Mouse (Mus musculus): ENCODE measurements at regions not wholly inside any gene's neighbourhood (a gene's known extent, or its start where the extent isn't known, plus 50 kb on each side); places are given as distances from the start of the nearest gene placed in this dataset.

DNA sequence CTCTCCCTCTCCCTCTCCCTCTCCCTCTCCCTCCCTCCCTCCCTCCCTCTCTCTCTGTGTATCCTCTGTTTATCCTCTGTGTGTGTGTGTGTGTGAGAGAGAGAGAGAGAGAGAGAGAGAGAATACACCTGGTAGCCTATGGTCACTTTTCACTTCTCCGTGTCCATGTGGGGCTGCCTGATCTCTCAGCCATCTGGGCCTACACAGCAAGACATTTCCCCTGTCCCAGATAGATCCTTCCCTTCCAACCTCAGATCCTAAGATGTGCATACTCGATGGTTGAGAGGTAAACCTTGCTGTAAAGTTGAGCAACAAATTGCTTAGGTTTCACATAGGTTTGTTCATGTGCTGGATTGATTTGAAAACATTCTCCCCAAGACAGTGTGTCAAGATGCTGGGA, 119.5 kb upstream of the 1700016C15Rik start:
- DNase-seq (ENCODE audit: extremely low spot score in 1 of 2, low spot score in 1 of 2) = no peak

DNA sequence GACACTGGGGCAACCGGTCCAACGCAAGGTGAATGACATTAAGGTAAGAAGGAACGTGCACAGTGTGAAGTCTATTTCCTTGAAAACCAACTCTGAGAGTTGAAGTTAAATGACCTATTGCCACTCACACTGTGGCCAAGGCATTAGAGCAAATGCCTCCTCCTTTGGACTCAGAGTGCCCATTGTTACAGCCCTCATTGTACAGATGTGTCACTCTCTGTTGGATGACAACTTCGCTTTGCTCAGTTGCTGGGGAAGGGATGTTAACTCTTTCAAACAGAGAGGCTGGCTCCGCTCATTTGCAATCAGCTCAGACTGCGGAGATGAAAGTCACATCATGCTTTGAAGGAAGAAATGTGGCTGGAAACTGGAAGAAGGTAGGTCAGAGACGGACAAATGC, 117.1 kb upstream of the 1700016C15Rik start:
- DNase-seq (ENCODE audit: extremely low spot score in 1 of 2, low spot score in 1 of 2) = no peak

DNA sequence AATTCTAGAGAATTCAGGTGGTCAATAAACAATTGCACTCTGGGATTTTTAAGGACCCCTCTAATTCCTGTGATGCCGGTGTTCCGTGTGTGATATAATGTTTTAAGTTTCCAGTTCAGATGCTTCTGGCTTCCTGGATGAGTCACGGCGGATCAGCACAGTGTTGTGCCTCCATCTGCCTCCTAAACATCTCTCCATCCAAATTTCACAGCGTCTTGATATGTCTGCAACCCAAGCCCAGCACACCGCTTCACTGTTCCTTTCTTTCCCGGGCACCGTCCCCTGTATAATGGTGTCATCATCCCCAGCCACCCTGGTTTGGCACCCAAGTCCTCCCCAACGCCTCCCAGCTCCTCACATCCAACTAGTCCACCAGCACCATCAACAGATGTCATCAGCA, 114.0 kb upstream of the 1700016C15Rik start:
- DNase-seq (ENCODE audit: extremely low spot score in 1 of 2, low spot score in 1 of 2) = no peak

- no peak for DNase-seq (ENCODE audit: extremely low spot score in 1 of 2, low spot score in 1 of 2)
These were observed 113.0 kb upstream of the 1700016C15Rik start for GRCm38 (mm10) chr1:177616335-177617239.

GRCm38 (mm10) chr1:177620501-177621099, 109.0 kb upstream of the 1700016C15Rik start:
- DNase-seq (ENCODE audit: extremely low spot score in 1 of 2, low spot score in 1 of 2) = no peak

DNA sequence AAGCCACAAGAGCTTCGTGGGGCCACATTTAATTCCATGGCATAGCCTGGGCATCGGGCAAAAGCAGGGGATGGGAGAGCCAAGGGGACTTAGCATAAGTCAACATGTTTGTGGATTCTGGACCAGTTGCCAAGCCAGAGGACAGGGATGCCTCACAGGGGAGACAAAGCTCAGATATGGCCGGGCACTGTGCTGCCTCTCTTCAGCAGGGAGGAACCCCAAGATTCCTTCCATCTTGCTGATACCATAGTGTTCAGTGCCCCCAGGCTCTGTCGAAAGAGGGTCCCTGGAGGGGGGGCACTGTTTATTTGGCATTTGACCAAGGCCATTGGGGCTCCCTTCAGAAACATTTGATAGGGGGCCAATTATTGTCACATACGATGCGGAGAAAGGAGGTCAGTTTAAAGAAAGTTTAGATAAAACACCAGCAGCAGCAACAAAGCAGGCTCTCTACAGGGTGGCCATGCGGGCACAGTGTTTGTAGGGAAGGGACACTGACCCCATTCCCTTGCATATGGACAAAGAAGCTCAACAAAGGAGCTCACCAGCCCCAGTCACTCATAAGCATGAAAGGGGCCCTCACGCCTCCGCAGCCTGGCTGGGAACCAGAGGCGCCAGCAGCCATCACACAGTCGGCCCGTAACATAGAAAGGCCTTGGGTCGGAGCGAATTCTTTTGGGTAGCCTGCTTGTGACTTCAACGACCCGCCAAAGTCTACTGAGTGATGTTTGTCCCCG, 107.6 kb upstream of the 1700016C15Rik start:
- no peak for DNase-seq (ENCODE audit: extremely low spot score in 1 of 2, low spot score in 1 of 2)

GRCm38 (mm10) chr1:177623304-177623726, 106.3 kb upstream of the 1700016C15Rik start:
- DNase-seq (ENCODE audit: extremely low spot score in 1 of 2, low spot score in 1 of 2) = no peak

DNA sequence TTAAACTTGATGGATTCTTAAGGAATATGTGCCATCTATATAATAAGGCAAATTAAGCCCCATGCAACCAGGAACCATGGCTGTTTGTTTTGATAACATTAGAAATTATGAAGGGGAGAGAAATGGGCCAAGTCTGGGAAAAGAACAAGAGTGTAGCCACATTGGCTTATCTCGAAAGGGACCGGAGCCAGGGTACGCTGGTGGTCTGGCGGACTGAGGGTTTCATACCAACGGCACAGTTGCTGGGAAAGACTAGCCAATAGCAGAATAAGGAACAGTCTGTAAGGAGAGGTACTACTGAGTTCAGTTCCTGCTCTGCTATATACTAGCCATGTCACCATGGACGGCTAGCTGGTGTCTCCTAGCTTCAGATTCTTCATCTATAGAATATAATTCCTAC, 105.9 kb upstream of the 1700016C15Rik start:
- DNase-seq (ENCODE audit: extremely low spot score in 1 of 2, low spot score in 1 of 2) = no peak

DNA sequence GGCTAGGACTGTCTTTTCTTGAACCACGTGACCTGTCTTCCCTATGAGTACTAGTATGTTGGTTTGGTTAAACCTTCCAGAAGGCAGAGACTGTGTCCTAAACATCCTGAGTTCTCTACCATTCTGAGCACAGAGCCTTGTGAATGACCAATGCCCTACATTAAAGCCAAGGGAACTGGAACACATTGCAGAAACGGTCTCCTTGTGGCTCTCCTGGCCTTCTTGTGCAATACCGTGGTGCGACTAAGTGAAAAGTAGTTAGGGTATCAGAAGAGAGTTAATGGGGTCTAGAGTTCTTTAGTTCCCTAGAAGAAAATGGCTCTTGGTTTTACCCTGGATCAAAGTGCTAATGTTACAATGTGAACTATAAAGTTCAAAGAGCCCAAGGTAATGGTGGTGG, 101.8 kb upstream of the 1700016C15Rik start:
- no peak for DNase-seq (ENCODE audit: extremely low spot score in 1 of 2, low spot score in 1 of 2)

DNA sequence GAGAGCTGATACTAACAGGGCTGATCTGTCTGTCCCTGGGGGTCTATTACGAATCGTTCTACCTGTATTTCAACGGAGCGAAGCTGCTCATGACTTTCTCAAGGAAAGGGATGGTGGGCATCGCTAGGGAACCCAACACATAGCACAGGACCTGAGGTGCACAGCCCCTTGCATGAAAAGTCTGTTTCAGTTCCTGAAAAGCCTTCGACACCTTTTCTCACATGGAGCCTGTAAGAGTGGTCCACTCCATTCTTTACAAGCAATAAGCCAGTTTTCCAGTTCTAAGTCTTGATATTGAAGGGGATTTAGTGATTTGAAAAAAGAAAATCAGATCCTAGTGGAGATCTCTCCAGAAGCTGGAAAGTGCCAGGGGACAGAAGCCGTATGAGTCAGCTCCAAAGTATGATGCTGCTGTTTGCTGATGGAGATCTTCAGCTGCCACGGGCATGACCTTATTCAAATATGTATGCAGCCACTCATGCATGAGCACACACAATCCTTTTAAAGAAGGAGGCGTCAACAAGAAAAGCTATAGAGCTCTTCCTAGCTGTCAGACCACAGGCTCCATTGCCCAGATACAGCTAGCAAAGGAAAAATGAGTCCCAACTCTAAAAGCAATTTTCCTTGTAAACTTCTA, 95.5 kb upstream of the 1700016C15Rik start:
- DNase-seq (ENCODE audit: extremely low spot score in 1 of 2, low spot score in 1 of 2) = no peak

GRCm38 (mm10) chr1:177637061-177637460, 92.6 kb upstream of the 1700016C15Rik start:
- no peak for DNase-seq (ENCODE audit: extremely low spot score in 1 of 2, low spot score in 1 of 2)

DNA sequence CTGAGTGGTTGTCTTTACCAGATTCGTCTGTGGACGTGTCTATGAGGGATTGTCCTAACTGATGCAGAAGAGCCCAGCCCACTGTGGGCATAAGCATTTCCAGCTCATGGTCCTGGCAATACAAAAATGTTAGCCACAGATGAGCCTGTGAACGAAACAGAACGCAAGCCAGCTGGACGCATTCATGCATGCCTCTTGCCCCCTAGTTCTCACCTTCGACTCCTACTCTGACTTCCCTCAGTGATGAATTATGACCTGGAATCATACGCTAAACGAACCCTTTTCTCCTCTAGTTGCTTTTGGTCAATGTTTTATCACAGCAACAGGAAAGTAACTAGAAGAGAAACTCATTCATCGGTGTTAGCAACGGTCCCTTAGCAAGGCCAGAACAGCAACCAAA, 91.2 kb upstream of the 1700016C15Rik start:
- DNase-seq (ENCODE audit: extremely low spot score in 1 of 2, low spot score in 1 of 2) = no peak

DNA sequence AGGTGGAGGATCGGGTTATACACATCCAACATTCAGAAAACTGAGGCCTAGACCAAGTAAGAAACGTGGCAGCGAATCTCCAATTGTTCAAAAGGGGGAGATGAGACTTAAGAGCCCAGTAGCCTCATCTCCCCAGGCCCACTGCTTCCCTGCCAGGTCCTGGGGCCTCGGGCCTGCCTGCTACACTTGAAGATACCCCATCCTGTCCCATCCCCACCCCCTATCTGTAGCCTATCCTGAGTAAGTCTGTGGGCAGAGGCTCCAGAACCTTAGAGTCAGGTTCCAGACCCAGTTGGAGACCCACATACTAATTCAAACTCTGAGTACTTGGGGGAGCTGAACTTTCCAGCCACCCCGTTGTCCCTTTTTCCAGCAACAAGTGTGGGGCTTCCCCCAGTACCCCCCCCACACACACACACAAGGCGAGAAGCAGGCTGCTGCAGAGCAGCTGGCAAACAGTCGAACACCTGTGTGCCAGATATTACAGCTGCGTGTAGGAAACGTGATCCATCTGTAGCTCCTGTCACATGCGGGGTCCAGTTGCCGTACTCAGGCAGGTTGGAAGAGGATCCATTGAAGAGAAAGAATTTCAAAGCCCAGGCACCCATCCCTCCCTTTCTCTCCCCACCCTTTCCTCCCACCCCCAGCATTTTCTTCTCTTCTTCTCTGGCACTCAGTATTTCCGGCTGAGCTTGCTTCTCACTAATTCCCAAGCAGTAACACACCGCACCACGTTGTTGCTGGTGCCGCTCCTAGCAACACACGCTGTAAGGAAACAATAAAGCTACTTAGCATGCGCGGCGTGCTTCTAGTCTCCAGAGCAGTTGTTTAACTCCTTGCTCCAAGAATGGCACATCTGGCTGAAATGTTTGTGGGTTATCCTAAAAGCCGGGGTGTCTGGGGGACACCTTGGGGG, 89.4 kb upstream of the 1700016C15Rik start:
- DNase-seq (ENCODE audit: extremely low spot score in 1 of 2, low spot score in 1 of 2) = peak in 1 of 2 experiments; percentile 16

- DNase-seq (ENCODE audit: extremely low spot score in 1 of 2, low spot score in 1 of 2) = no peak
These were observed 86.7 kb upstream of the 1700016C15Rik start for GRCm38 (mm10) chr1:177642712-177643467.

DNA sequence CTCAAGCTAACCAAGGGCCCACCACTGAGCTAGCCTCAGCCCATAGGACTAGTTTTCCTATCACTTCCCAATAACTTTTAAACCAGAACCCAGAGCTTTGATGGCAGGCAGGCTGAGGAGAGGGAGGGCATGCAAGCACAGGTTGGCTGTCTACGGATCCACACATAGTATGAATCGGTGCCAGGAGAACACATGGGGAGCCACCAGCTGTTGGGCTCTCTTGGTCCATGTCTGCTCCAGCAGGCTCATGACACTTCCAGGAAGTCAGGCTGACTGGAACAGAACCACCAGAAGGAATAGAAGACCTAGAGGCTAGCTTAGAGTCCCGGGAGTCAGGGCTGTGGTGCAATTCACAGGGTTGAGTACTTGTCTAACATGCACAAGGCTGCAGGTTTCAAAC, 86.0 kb upstream of the 1700016C15Rik start:
- DNase-seq (ENCODE audit: extremely low spot score in 1 of 2, low spot score in 1 of 2) = no peak

GRCm38 (mm10) chr1:177644214-177644613, 85.4 kb upstream of the 1700016C15Rik start:
- DNase-seq (ENCODE audit: extremely low spot score in 1 of 2, low spot score in 1 of 2) = no peak

GRCm38 (mm10) chr1:177645327-177645726, 84.3 kb upstream of the 1700016C15Rik start:
- DNase-seq (ENCODE audit: extremely low spot score in 1 of 2, low spot score in 1 of 2) = no peak

DNA sequence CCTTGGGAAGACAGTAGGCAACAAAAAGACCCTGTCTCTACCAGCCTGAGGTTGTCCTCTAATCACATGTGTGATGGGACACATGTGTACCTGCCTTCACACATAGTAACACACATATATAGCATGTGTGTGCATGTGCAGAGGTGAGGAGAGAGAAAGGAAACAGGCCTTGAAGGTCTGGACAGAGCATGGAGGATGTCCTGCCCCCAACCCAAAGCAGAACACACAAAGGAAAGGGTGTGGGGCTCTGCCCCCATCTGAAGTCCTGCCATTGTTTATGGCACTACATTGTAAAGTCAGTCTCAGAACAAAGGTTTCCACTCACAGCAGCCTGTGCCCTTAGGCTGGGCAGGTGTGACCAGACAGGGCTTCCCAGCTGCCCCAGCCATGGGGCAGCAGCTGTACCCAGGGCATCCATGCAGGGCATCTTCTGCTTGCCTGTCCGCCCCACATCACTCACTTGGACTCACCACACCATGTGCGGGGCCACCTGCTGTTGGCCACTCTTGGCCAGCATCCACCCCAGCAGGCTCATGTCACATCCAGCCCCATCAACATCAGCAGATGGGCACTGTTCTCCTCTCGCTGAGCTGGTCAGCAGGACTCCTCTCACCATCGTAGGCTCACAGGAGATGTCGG, 83.6 kb upstream of the 1700016C15Rik start:
- DNase-seq (ENCODE audit: extremely low spot score in 1 of 2, low spot score in 1 of 2) = no peak

DNA sequence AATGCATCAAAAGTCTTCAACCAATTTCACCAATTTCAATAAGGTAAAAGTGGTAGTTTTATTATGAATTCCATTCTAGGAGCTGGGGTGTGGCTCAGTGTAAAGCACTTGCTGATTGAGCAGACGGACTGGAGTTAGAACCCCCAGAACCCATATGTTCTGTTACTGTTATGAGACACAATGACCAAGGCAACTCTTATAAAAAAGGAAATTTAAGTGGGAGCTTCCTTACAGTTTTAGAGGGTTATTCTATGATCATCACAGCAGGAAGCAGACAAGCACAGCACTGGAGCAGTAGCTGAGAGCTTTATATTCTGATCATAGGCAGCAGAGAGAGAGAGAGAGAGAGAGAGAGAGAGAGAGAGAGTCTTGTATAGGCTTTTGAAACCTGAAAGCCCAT, 81.7 kb upstream of the 1700016C15Rik start:
- DNase-seq (ENCODE audit: extremely low spot score in 1 of 2, low spot score in 1 of 2) = no peak

All from layer of hippocampus, postnatal 25 days (tissue).